Mouse (Mus musculus) liver, embryonic 14.5 days (tissue): ENCODE measurements around the gene Selenow. TPM values are rescaled to one million over a fixed set of nuclear protein-coding genes. Genes with fewer than 3 reads are reported as not detected.

Experiments
- ATAC-seq: fragments of 200-750 bp; cut with Nextera tagmentation; 2 replicates; pipeline ENCODE4 v1.8.0; 2017; ENCODE audit warnings: moderate number of reproducible peaks, mild to moderate bottlenecking, moderate library complexity; ENCODE audit not compliant: insufficient read depth
- DNase-seq, 3 experiments: peaks; one replicate each; pipeline ENCODE4 v3.0.0-alpha.2; 2012 to 2013; ENCODE audit warnings: low read depth in 3 of 3, low spot score in 3 of 3
- H3K27ac ChIP-seq: fragments of 300-500 bp; sonication (generic); 2 replicates; pipeline ENCODE4 v1.5.1; 2014; ENCODE audit warnings: moderate library complexity, mild to moderate bottlenecking, control low read depth, inconsistent platforms
- H3K27me3 ChIP-seq: fragments of 300-500 bp; sonication (generic); 2 replicates; pipeline ENCODE4 v1.6.1; 2014; ENCODE audit warnings: mild to moderate bottlenecking, low read length, moderate library complexity; ENCODE audit not compliant: control insufficient read depth, insufficient read depth
- H3K36me3 ChIP-seq: fragments of 300-500 bp; sonication (generic); replicated peaks from 2 replicates; pipeline ENCODE4 v1.6.1; 2014; ENCODE audit warnings: low read depth; ENCODE audit not compliant: control insufficient read depth, insufficient read depth
- H3K4me1 ChIP-seq, 2 experiments: fragments of 200-500 bp in 1 of 2; fragments of 300-500 bp in 1 of 2; sonication (generic) in 1 of 2; replicated peaks; 2 replicates each; pipeline ENCODE4 v1.6.1; 2012 to 2014; ENCODE audit warnings: antibody characterized with exemption in 1 of 2, inconsistent platforms in 1 of 2, low read length in 1 of 2; ENCODE audit not compliant: control insufficient read depth in 2 of 2, insufficient read depth in 2 of 2
- H3K4me2 ChIP-seq: fragments of 300-500 bp; sonication (generic); 2 replicates; pipeline ENCODE4 v1.6.1; 2014; ENCODE audit warnings: low read depth, mild to moderate bottlenecking, control low read depth, moderate library complexity
- H3K4me3 ChIP-seq, 2 experiments: fragments of 200-500 bp in 1 of 2; fragments of 300-500 bp in 1 of 2; sonication (generic) in 1 of 2; 2 replicates each; pipeline ENCODE4 v1.5.1; 2012 to 2014; ENCODE audit warnings: low read depth in 2 of 2, low read length in 2 of 2, mild to moderate bottlenecking in 2 of 2, control low read depth in 1 of 2, inconsistent platforms in 1 of 2, moderate library complexity in 1 of 2; ENCODE audit not compliant: insufficient read depth in 1 of 2
- H3K9ac ChIP-seq: fragments of 300-500 bp; sonication (generic); replicated peaks from 2 replicates; pipeline ENCODE4 v1.6.1; 2014; ENCODE audit warnings: mild to moderate bottlenecking, control low read depth, moderate library complexity
- H3K9me3 ChIP-seq: fragments of 300-500 bp; sonication (generic); 2 replicates; pipeline ENCODE4 v1.6.1; 2016; ENCODE audit warnings: low read length, mixed read lengths; ENCODE audit not compliant: control insufficient read depth
- CTCF ChIP-seq: IDR thresholded peaks from 2 replicates; pipeline ENCODE4 v1.5.1; 2016; ENCODE audit warnings: antibody characterized with exemption, low read depth, control low read depth
- EP300 ChIP-seq: IDR thresholded peaks from 2 replicates; pipeline ENCODE4 v1.6.1; 2016; ENCODE audit warnings: antibody characterized with exemption, low read depth
- WGBS: fragments of 180-500 bp; shearing (Covaris S2); extraction: QIAGEN DNeasy Blood & Tissue Kit; methylation state at CpG from one replicate; pipeline ENCODE4 v1.1.7; 2014; ENCODE audit not compliant: insufficient replicate concordance; 5-methylcytosine and 5-hydroxymethylcytosine counted together
- polyA plus RNA-seq, 2 experiments: library from polyadenylated mRNA; depleted of rRNA in 1 of 2; stranded (reverse) in 1 of 2; unstranded in 1 of 2; fragments of >200 nt; fragmentation: Nextera tagmentation in 1 of 2; extraction: Ambion mirVana in 1 of 2; gene quantifications; 2 replicates each; pipeline versions ENCODE4 v1.2.1 to v1.2.3; 2012 to 2014

Gene Selenow
- polyA plus RNA-seq, 2 experiments: 186 to 334 TPM

DNA sequence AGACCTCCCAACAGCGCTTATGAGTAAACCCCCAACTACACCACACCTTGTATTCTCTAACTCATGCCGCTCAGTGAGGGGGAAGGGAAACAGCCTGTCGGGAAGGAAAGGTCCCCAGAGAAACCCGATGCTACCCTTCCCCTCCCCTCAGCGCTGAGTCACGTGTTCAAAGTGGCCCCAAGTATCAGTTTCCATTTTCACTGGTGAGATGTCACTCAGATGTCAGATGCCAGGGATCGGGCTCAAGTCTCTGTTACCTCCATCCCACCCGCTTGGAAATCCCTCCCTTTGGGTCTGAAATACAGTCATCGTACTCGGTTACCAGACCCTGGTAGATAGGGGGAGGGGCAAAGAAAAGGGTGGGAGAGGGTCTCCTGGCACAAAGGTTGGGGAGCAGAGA lies 406 bp downstream of the Selenow start:
- Histone ChIP-seq H3K27ac (peak overlapping the region; percentile 46), H3K4me2 (peak overlapping the region; percentile 66), H3K4me3 (peak overlapping the region; percentile 66 to 92), H3K27me3 (no peaks in the 10 kb centered on the region; the same call in 1 of the 2 replicates), H3K36me3 (no peaks in the 10 kb centered on the region; the same call in 1 of the 2 replicates), H3K9me3 (no peaks in the 10 kb centered on the region), H3K4me1 (peaks cover 14 to 36% of the 10 kb centered on the region in 2 experiments), H3K9ac (peak overlapping the region; percentile 72)
- WGBS: under 1% methylated on average over 10 of the region's 10 CpGs
- ATAC-seq (peak; percentile 47), DNase-seq (peak in 2 of 3 experiments; percentile 38 to 39)
- no peak for TF ChIP-seq EP300
- TF ChIP-seq CTCF: no peak

DNA sequence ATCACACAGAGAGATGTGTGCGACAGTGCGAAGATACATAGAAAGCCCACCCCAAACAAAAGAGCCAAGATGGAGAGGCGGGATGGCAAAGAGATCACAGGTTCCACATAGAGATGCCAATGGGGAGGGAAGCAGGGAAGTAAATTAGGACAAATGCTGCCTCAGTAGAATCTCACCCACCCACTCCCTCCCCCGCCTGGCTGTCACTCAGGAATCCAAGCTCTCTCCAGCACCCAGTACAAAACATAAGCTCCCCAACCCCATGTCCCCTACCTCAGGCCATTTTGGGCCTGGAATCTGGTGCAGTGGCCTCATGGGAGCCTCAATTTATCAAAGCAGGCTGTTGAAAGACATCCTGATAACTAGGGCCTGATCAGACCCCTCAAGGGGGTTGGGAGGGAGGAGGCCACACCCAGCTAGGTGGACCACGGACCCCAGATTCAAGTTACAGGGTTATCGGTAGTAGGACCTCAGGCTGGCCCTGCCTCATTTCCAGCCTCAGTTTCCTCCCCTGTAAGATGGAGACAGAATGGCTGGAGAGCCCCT lies 1.5 kb downstream of the Selenow start:
- TF ChIP-seq CTCF (no peak), EP300 (no peak)
- ATAC-seq (no peak), DNase-seq (no peak)
- peak overlapping the region; percentile 66 to 92 for H3K4me3 ChIP-seq
- no peaks in the 10 kb centered on the region for H3K9me3 ChIP-seq
- no peaks in the 10 kb centered on the region; the same call in 1 of the 2 replicates for H3K36me3 ChIP-seq
- H3K27ac ChIP-seq: no peak overlapping the region
- H3K27me3 ChIP-seq: no peaks in the 10 kb centered on the region; the same call in 1 of the 2 replicates
- peak overlapping the region; percentile 66 for H3K4me2 ChIP-seq
- H3K9ac ChIP-seq: peak overlapping the region; percentile 72
- WGBS: 60% methylated on average over 6 of the region's 6 CpGs
- peaks cover 14 to 36% of the 10 kb centered on the region in 2 experiments for H3K4me1 ChIP-seq

DNA sequence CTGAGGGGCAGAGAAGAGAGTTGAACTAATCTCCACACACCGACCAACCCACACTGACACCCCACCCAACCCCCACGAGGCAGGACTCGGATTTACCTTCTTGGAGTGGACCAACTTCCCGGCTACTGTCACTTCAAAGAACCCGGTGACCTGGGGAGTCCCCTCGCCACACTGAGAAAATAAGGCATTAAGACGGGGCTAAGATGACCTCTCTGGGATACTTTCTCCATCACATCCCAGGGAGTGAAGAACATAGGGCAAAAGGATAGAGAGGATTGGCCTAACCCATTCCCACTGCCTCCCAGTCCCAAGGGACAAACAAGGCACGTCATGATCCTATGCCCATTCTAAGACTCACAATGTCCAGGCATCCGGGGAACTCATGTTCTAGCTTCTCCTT lies 2.3 kb downstream of the Selenow start:
- 83% methylated on average over 9 of the region's 9 CpGs for WGBS
- no peak overlapping the region; a peak in 1 of 4 replicates for H3K4me3 ChIP-seq
- peak overlapping the region; percentile 66; the same call in 1 of the 2 replicates for H3K4me2 ChIP-seq

DNA sequence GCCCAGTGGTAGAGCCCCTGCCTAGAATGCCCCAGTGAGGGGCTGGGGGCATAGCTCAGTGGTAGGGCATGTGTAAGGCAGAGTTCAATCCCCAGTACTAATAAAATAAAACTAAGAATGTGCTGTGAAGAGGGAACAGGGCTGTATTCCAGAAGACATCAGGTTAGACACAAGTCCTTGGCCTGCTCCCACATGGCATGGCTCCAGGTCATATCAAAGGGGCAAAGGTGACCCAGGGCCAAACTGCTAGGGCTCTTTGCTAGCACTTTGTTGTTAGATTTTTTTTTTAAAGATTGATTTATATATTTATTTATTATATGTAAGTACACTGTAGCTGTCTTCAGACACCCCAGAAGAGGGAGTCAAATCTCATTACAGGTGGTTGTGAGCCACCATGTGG lies 3.8 kb downstream of the Selenow start:
- no peaks in the 10 kb centered on the region for H3K27me3 ChIP-seq
- ATAC-seq: no peak
- H3K4me2 ChIP-seq: no peak overlapping the region
- H3K27ac ChIP-seq: no peak overlapping the region
- no peaks in the 10 kb centered on the region for H3K9me3 ChIP-seq
- H3K4me3 ChIP-seq: no peak overlapping the region
- no peak overlapping the region for H3K9ac ChIP-seq
- H3K4me1 ChIP-seq: peaks cover 14 to 36% of the 10 kb centered on the region in 2 experiments
- no peak for DNase-seq
- no peaks in the 10 kb centered on the region; the same call in 1 of the 2 replicates for H3K36me3 ChIP-seq
- no peak for TF ChIP-seq EP300
- no peak for TF ChIP-seq CTCF

More for the DNA sequence above, 2.3 kb downstream of the Selenow start:
- ATAC-seq (no peak), DNase-seq (no peak)
- Histone ChIP-seq H3K27ac (no peak overlapping the region), H3K4me1 (peaks cover 14 to 36% of the 10 kb centered on the region in 2 experiments), H3K9ac (no peak overlapping the region), H3K36me3 (no peaks in the 10 kb centered on the region; the same call in 1 of the 2 replicates), H3K9me3 (no peaks in the 10 kb centered on the region), H3K27me3 (no peaks in the 10 kb centered on the region; the same call in 1 of the 2 replicates)
- TF ChIP-seq CTCF (no peak), EP300 (no peak)

DNA sequence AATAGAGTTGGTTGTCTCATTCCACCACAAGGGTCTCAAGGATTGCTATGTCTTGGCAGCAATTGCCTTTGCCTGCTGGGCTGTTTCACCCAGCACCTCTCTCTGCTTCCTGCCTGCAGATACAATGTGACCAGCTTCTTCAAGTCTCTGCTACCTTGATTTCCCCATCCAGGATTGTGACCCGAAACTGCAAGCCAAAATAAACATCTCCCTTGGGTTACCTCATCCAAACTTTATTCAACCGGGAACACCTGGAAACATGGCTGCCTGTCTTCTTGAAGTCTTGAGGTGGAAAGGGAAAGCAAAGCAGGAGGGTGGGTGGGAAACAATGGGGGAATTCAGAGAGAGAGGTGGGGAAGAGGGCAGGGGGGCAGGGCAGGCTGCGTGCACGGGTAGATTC lies 5.2 kb downstream of the Selenow start:
- H3K27me3 ChIP-seq: no peaks in the 10 kb centered on the region
- 64% methylated on average over 4 of the region's 4 CpGs for WGBS
- ATAC-seq (no peak), DNase-seq (no peak)
- no peak for TF ChIP-seq EP300
- no peak for TF ChIP-seq CTCF
- H3K4me3 ChIP-seq: no peak overlapping the region
- no peak overlapping the region for H3K27ac ChIP-seq
- H3K36me3 ChIP-seq: no peaks in the 10 kb centered on the region; the same call in 1 of the 2 replicates
- H3K4me2 ChIP-seq: no peak overlapping the region
- H3K9ac ChIP-seq: no peak overlapping the region
- H3K4me1 ChIP-seq: peaks cover 8 to 29% of the 10 kb centered on the region in 2 experiments
- no peaks in the 10 kb centered on the region for H3K9me3 ChIP-seq
